Mouse (Mus musculus): ENCODE measurements around the gene Efs. TPM values are rescaled to one million over a fixed set of nuclear protein-coding genes. Genes with fewer than 3 reads are reported as not detected.

Efs gene
- polyA plus RNA-seq, 1 experiment from 2014 or later, result 42.4 TPM

- 30% methylated on average over 2 of the region's 2 CpGs for WGBS
- Histone ChIP-seq H3K36me3 (replicated peaks) (no peaks in the 10 kb centered on the region), H3K27me3 (replicated peaks; ENCODE audit: low read depth, poor library complexity, severe bottlenecking) (peaks cover 11% of the 10 kb centered on the region), H3K9me3 (no peaks in the 10 kb centered on the region), H3K4me3 (no peak overlapping the region), H3K27ac (replicated peaks) (peak overlapping the region; percentile 44; the same call in 1 of the 2 replicates), H3K4me1 (peaks cover 60% of the 10 kb centered on the region)
- no peak for DNase-seq (ENCODE audit: low spot score)
Measured at GRCm38 (mm10) chr14:54930431-54930830, 4.5 kb upstream of the Efs start.

GRCm38 (mm10) chr14:54929801-54930200 lies 3.9 kb upstream of the Efs start:
- DNase-seq (ENCODE audit: low spot score), result no peak
- 76% methylated on average over 5 of the region's 5 CpGs for WGBS
- no peaks in the 10 kb centered on the region for H3K36me3 ChIP-seq (replicated peaks)
- H3K27ac ChIP-seq (replicated peaks), result 0 out of 2 replicates have a peak overlapping the region, but pooled peaks have one; percentile 44
- no peaks in the 10 kb centered on the region for H3K9me3 ChIP-seq
- no peak overlapping the region for H3K4me3 ChIP-seq
- peaks cover 62% of the 10 kb centered on the region for H3K4me1 ChIP-seq
- peaks cover 11% of the 10 kb centered on the region for H3K27me3 ChIP-seq (replicated peaks; ENCODE audit: low read depth, poor library complexity, severe bottlenecking)

GRCm38 (mm10) chr14:54927296-54927695 lies 1.4 kb upstream of the Efs start:
- Histone ChIP-seq H3K9me3 (peaks cover 2% of the 10 kb centered on the region; the same call in 1 of the 2 replicates), H3K4me1 (peaks cover 69% of the 10 kb centered on the region), H3K27me3 (replicated peaks; ENCODE audit: low read depth, poor library complexity, severe bottlenecking) (peaks cover 11% of the 10 kb centered on the region), H3K4me3 (peak overlapping the region; percentile 72), H3K27ac (replicated peaks) (peak overlapping the region; percentile 100), H3K36me3 (replicated peaks) (peaks cover 15% of the 10 kb centered on the region)
- peak; percentile 18 for DNase-seq (ENCODE audit: low spot score)
- 14% methylated on average over 7 of the region's 7 CpGs for WGBS

GRCm38 (mm10) chr14:54926401-54927158 lies 654 bp upstream of the Efs start:
- Histone ChIP-seq H3K9me3 (peaks cover 9% of the 10 kb centered on the region), H3K4me3 (peak overlapping the region; percentile 72), H3K27me3 (replicated peaks; ENCODE audit: low read depth, poor library complexity, severe bottlenecking) (peaks cover 11% of the 10 kb centered on the region), H3K27ac (replicated peaks) (peak overlapping the region; percentile 100), H3K4me1 (peaks cover 66% of the 10 kb centered on the region), H3K36me3 (replicated peaks) (peaks cover 22% of the 10 kb centered on the region)
- WGBS, result under 1% methylated on average over 58 of the region's 58 CpGs
- DNase-seq (ENCODE audit: low spot score), result peak; percentile 94

- peak overlapping the region; percentile 100 for H3K27ac ChIP-seq (replicated peaks)
- H3K9me3 ChIP-seq, result peaks cover 20% of the 10 kb centered on the region
- H3K4me3 ChIP-seq, result peak overlapping the region; percentile 72
- peaks cover 40% of the 10 kb centered on the region for H3K36me3 ChIP-seq (replicated peaks)
- WGBS, result 13% methylated on average over 7 of the region's 7 CpGs
- DNase-seq (ENCODE audit: low spot score), result peak; percentile 80
- H3K4me1 ChIP-seq, result peaks cover 56% of the 10 kb centered on the region
- H3K27me3 ChIP-seq (replicated peaks; ENCODE audit: low read depth, poor library complexity, severe bottlenecking), result peaks cover 11% of the 10 kb centered on the region
Measured at GRCm38 (mm10) chr14:54924641-54925348, 1.1 kb downstream of the Efs start.

- H3K9me3 ChIP-seq, result peaks cover 20% of the 10 kb centered on the region
- DNase-seq (ENCODE audit: low spot score), result no peak
- WGBS, result 93% methylated on average over 16 of the region's 16 CpGs
- H3K36me3 ChIP-seq (replicated peaks), result peaks cover 86% of the 10 kb centered on the region
- no peak overlapping the region for H3K4me3 ChIP-seq
- H3K27ac ChIP-seq (replicated peaks), result no peak overlapping the region
- peaks cover 25% of the 10 kb centered on the region for H3K4me1 ChIP-seq
- H3K27me3 ChIP-seq (replicated peaks; ENCODE audit: low read depth, poor library complexity, severe bottlenecking), result no peaks in the 10 kb centered on the region
Measured at GRCm38 (mm10) chr14:54920076-54920685, 5.7 kb downstream of the Efs start.

GRCm38 (mm10) chr14:54913343-54913742 lies 12.6 kb downstream of the Efs start:
- H3K4me1 ChIP-seq, result peaks cover 43% of the 10 kb centered on the region
- no peaks in the 10 kb centered on the region for H3K27me3 ChIP-seq (replicated peaks; ENCODE audit: low read depth, poor library complexity, severe bottlenecking)
- H3K27ac ChIP-seq (replicated peaks), result peak overlapping the region; percentile 95
- H3K36me3 ChIP-seq (replicated peaks), result peaks cover 67% of the 10 kb centered on the region
- 19% methylated on average over 10 of the region's 10 CpGs for WGBS
- DNase-seq (ENCODE audit: low spot score), result peak; percentile 22
- H3K9me3 ChIP-seq, result no peaks in the 10 kb centered on the region
- H3K4me3 ChIP-seq, result peak overlapping the region; percentile 98

GRCm38 (mm10) chr14:54912886-54913285 lies 13.0 kb downstream of the Efs start, which contains the start of gene Slc22a17:
TSS of gene Slc22a17 (minus strand) at chr14:54913132.
- Histone ChIP-seq H3K9me3 (no peaks in the 10 kb centered on the region), H3K36me3 (replicated peaks) (peaks cover 67% of the 10 kb centered on the region), H3K27ac (replicated peaks) (peak within 1 kb of the TSS; percentile 95), H3K27me3 (replicated peaks; ENCODE audit: low read depth, poor library complexity, severe bottlenecking) (no peaks in the 10 kb centered on the region), H3K4me1 (peaks cover 46% of the 10 kb centered on the region), H3K4me3 (peak within 1 kb of the TSS; percentile 98)
- under 1% methylated on average over 28 of the region's 28 CpGs for WGBS
- DNase-seq (ENCODE audit: low spot score), result peak; percentile 87

GRCm38 (mm10) chr14:54912109-54912850 lies 13.6 kb downstream of the Efs start:
- H3K4me3 ChIP-seq, result peak overlapping the region; percentile 98
- H3K9me3 ChIP-seq, result no peaks in the 10 kb centered on the region
- peaks cover 67% of the 10 kb centered on the region for H3K36me3 ChIP-seq (replicated peaks)
- peaks cover 52% of the 10 kb centered on the region for H3K4me1 ChIP-seq
- peak overlapping the region; percentile 95 for H3K27ac ChIP-seq (replicated peaks)
- DNase-seq (ENCODE audit: low spot score), result peak; percentile 57
- WGBS, result 2% methylated on average over 69 of the region's 69 CpGs
- H3K27me3 ChIP-seq (replicated peaks; ENCODE audit: low read depth, poor library complexity, severe bottlenecking), result no peaks in the 10 kb centered on the region

GRCm38 (mm10) chr14:54908682-54909081 lies 17.2 kb downstream of the Efs start:
- Histone ChIP-seq H3K4me1 (peaks cover 55% of the 10 kb centered on the region), H3K4me3 (peak overlapping the region; percentile 21; the same call in 1 of the 2 replicates), H3K27ac (replicated peaks) (no peak overlapping the region), H3K36me3 (replicated peaks) (peaks cover 78% of the 10 kb centered on the region), H3K9me3 (no peaks in the 10 kb centered on the region), H3K27me3 (replicated peaks; ENCODE audit: low read depth, poor library complexity, severe bottlenecking) (no peaks in the 10 kb centered on the region)
- 81% methylated on average over 7 of the region's 7 CpGs for WGBS
- DNase-seq (ENCODE audit: low spot score), result no peak

GRCm38 (mm10) chr14:54903641-54904040 lies 22.3 kb downstream of the Efs start:
- Histone ChIP-seq H3K36me3 (replicated peaks) (peaks cover 65% of the 10 kb centered on the region), H3K27me3 (replicated peaks; ENCODE audit: low read depth, poor library complexity, severe bottlenecking) (no peaks in the 10 kb centered on the region), H3K4me3 (no peak overlapping the region), H3K27ac (replicated peaks) (no peak overlapping the region), H3K9me3 (no peaks in the 10 kb centered on the region), H3K4me1 (peaks cover 17% of the 10 kb centered on the region)
- 82% methylated on average over 4 of the region's 4 CpGs for WGBS
- no peak for DNase-seq (ENCODE audit: low spot score)

- H3K27me3 ChIP-seq (replicated peaks; ENCODE audit: low read depth, poor library complexity, severe bottlenecking), result no peaks in the 10 kb centered on the region
- H3K4me1 ChIP-seq, result peaks cover 13% of the 10 kb centered on the region
- H3K4me3 ChIP-seq, result no peak overlapping the region
- no peaks in the 10 kb centered on the region for H3K9me3 ChIP-seq
- peak; percentile 70 for DNase-seq (ENCODE audit: low spot score)
- H3K27ac ChIP-seq (replicated peaks), result no peak overlapping the region
- under 1% methylated on average over 3 of the region's 3 CpGs for WGBS
- peaks cover 66% of the 10 kb centered on the region for H3K36me3 ChIP-seq (replicated peaks)
Measured at GRCm38 (mm10) chr14:54900383-54900782, 25.5 kb downstream of the Efs start.

Measured in embryonic facial prominence, embryonic 10.5 days (tissue).